Mouse (Mus musculus) kidney, postnatal 36 days (tissue): ENCODE measurements around the gene Rnls.

Experiments
- DNase-seq, 2 experiments: peaks; one replicate each; pipeline ENCODE4 v3.0.0; 2021 to 2022; ENCODE audit warnings: mixed read lengths in 2 of 2

Gene Rnls

DNA sequence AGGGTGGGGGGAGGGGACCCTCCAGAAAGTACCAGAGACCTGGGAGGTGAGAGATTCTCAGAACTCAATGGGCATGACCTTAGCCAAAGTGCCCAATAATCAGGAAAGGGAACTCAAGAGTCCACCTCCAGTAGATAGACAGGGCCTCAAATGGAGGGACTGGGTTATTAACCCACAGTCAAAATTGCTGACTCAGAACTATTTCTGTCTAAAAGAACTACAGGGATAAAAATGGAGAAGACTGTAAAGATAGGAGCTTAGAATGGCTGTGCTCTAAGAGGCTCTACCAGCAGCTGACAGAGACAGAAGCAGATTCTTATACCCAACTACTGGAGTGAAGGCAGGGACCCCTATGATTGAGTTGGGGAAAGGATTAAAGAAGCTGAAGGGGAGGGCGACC, 132.9 kb downstream of the Rnls start:
- DNase-seq: no peak

DNA sequence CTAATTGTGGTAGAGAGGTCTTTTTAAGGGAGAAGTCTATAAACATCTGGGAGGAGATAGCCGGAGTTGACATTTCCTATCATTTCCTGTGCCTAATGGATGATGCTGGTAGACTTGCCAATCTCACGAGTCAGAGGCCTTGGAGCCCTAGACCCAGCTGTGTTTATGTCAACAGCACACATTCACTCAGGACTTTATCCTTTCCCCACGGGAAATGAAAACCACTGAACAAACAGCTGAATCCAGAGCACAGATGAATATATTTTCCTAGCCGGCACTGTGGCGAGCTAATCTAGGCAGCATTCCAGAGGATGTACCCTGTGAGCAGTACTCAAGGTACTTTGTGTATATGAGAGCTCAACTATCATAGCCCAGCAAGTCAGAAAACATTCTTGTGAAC, 138.2 kb downstream of the Rnls start:
- DNase-seq: no peak

DNA sequence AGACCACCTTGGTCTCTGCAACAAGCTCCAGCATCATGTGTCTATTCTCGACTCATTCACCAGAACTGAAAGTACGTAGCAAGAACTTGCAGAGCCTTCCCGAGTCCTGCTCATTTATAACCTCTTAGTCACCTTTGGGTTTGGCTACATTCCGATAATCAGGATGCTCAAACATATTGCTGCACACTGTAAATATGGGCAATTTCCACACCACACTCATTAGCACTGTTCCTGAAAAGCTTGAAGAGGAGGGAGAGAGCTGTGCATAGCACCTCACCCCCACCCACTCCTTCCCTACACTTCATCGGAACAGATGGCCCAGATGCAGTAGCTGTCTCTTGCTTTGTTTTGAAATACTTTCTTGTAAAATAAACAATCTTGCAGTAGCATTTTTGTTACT, 139.9 kb downstream of the Rnls start:
- DNase-seq: no peak

DNA sequence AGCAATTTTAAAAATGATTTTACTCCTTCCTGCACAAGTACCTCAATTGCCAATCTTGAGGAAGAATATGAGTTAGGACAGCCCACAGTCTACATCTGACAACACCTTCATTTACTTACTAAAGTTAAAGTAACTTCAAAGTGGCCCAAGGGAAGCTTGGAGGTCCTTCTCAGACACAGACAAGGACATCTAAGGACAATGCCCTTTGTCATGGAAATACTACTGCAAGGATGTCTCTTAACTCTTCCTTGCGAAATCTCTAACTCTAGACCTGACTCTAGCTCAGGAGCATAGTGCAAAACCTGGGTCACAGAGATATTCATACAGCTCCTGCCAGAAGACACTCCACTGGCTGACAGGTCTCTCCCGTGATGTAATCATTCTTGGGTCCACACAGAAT, 147.9 kb downstream of the Rnls start:
- no peak for DNase-seq

DNA sequence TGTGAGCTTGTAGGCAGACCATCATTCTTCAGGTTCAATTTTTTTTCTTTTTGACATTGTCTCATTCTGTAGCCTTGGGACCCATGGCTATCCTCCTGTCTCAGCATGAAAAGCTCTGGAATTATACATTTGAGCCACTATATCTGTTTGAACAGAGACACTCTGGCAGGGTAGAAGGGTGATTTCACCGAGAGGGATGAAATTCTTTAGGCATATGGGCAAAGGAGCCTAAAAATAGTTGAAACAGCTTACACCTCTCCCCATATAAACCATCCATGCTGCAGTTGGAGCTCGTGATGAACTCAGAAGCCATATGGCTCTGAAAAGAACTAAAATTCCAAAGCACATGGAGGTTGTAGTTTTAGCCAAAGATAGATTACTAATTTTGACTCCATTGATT, 151.7 kb downstream of the Rnls start:
- DNase-seq: no peak

DNA sequence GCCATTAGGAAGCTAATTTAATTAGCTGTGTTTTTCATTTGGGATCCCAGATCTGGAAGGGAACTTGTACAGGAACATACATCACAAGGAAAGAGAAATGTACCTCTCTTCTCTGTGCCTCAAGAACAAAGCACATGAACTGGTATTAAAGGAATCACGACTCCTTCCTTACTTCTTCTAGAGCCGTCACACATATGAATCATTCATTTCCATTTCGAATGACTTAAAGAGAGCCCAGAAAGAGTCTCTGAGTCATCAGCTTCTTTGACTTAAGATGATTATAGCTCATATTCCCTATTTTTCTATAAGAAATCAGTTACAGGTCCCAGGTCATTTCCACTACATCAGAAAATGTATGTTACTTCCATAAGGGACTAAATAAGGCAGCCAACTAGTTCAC, 159.2 kb downstream of the Rnls start:
- no peak for DNase-seq

DNA sequence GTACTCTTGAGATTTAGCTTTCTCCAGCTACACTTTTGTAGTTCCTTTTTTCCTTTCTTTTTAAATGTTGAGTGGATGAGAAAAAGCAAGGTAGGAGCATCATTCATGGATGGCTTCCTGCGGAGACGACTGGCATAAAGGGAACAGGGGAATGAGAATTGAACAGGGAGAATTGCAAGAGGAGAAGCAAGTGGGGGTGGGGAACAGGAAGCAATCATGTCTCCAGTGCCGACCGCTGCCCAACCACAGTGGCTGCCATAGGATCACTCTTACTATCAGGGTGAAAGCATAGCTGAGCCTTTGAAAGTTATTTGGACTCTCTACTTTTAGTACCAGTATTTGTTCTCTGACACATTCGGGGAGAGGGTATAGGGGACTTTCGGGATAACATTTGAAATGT, 160.8 kb downstream of the Rnls start:
- DNase-seq: no peak

DNA sequence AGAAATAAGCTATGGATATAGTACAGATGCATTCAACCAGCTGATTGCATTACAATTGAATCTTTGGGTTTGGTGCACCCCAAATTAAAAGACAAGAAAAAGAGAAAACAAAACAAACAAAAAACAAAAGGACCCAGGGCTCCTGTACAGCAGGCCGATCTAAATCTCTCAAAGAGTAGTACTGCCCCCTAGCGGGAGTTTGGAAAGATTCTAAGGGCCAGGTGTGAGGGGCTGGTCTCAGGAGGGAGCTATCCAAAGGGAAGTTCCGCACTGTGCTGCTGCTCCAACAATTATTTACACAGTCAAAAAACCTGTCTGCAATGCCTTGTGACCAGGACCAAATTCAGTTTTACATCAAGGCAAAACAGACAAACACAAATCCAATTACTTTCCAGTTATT, 165.1 kb downstream of the Rnls start:
- DNase-seq: peak; percentile 78 to 82

DNA sequence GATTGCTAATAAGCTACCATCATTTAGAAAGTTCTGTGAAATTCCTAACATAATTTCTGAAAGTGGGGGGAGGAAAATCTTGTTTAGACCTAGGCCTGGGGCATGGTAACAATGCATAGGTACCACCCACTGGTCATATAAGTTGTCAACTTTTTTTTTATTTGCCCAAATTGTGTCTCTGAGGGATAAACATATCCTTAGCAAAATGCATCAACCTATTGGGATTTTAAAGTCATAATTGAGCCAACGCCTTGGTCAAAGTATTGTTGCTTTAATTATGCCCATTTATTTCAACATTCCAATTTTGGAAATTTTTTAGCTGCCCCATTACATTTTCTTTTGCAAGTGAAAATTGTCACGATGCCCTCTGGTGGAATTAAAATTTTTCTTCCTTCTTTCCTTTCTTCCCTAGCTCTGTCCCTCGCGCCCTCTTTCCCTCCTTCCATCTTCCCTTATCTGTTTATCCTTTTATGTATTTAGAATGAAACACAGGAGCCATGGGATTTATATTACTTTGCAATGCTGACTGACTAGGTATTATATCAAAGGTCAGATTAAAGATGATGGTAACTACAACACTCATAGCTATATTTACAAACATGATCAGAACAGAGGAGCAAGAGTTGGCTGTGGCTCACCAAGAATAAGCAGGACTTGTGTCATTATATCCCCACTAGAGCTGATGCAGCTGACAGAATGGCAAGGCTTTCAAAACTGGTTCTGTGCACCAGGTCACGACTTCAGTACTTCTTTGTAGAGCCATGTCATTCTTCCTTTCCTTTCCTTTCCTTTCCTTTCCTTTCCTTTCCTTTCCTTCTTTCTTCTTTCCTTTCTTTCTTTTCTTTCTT, 166.0 kb downstream of the Rnls start:
- peak in 1 of 2 experiments; percentile 9 for DNase-seq

DNA sequence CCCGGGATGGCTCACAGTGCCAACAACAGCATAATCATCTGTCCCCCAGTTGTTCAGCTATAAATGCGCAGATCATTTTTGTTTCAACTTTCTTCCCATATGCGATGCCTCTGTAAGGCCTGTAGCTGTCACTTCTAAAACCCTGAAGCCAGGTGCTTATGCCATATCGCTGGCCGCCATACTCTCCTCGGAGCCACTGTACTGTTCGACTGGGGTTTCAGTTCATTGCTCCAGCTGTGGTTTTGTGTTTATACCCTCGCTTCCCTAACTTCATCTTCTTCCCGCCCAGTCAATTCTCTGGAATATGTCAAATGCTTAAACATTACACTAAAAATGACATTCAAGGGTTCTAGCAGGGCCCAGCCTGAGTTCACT, 167.1 kb downstream of the Rnls start:
- DNase-seq: no peak

DNA sequence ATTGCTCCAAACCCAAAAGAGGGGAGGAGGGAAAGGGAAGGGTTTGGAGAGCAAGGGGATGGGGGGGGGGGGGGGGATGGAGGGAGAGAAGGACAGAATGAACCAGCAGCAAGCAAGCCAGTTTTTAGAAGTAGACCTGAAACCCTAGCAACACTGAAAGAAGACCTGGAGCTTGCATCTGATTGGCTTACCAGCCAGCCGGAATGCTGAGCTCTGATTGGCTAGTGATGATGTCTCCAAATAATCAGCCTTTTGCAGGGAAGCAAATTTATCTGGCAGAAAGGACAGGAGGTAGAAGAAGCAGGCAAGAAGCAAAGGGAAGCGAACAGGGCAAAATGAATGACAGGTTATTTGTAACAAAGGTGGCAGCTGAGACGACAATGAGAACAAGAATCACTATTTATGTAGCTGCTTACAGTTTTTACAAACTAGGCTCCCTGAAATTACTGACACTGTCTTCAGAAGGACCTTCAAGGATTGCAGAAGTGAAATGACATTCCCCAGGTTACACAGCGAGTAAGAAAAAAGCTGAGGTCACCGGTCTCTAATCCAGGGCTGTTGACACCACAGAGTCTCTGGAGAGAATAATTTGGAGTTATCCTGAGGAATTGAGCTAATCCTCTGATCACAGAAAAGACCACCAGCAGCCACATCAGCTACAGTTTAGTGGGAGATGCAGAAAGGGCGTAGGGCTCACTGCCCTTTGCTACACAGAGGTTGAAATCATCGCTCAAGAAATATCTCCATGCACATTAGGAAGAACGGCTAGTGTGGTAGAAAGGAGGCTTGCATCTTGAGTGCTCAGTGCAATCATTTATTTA, 167.7 kb downstream of the Rnls start:
- peak; percentile 56 to 72 for DNase-seq

DNA sequence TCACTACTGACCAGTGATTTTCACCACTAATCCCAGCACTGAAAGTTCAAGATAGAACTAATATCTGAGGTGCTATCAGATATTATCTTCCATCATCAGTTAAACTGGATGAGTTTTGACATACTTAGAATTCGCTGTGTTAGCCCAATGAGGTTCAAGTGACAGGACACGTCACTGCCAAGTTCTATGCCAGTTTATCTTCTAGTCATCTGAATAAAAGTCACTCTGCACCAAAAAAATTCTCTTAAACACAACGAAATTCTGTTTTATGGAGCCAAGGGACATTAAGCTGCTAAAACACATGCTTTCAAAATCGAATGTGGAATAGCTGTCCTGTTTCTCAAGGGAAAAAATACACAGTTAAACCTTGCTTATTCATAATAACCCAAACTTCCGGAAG, 168.3 kb downstream of the Rnls start:
- DNase-seq: peak in 1 of 2 experiments; percentile 4

DNA sequence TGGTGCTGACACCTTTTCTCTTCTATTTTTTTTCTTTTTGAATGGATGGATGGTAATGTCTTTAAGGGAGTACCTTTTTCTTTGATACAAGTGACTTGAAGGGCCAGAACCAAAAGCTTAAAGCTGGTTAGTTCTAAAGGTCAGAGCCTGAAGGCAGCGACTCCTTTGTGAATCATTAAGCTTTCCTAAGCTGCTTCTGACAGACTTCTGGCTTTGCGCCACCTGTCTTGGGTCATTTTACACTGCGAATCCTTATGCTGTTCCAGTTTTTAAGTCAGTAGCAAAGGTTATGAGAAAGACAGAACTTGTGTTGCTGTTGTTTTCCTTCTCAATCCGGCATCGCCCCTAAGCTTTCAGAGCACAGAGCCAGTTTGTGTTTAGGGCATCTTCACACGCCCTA, 168.8 kb downstream of the Rnls start:
- peak; percentile 91 to 94 for DNase-seq

DNA sequence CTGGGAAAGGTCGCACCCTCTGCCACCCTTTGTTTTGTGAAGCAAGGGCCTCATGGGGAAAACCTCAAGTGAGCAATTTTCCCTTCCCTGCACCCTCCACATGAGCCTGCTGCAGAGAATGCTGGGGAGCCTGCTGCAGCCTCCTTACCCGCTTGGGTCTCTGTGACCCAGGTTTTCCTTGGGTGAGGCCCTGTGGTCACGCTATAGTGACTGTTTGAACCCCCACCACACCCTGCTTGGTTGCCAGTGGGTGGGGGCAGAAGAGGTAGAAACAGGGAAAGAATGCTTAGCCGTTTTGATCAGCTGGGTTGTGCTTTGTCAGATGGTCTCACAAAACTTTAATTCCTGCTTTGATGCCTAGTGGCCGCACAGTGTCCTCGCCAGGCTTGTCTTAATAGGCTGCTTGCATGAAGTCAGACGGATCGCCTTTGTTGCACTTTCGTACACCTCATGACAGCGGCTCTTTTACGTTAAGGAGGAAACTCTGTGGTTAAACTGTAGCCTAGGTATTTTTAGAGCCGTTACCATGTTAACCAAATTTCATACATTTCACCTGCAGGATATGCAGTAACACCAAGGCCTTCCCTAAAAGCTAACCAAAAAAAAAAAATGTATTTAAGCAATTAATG, 169.4 kb downstream of the Rnls start:
- DNase-seq: peak; percentile 6 to 25

DNA sequence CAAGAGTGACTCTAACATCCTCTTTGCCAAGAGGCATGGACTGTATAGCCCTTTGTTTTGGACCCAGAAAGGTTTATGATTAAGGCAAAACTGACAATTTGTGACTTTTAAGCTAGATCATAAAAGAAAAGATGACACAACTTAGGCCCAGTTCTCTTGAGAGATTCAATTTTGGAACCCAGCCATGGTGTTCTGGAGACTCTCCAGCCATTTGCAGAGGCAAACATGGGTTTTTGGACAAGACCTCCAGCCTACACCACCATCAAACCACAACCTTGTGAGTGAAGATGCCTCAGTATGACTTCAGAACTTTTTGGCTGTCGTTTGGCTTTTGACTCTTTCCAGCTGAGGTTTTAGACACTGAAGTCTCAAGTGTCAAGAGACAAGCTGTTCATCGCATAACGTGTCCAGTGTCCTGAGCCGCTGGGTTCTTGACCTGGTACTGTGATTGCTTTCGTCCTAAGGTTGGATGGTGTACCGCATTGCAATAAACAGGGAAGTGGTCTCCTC, 174.2 kb downstream of the Rnls start:
- peak in 1 of 2 experiments; percentile 15 for DNase-seq

DNA sequence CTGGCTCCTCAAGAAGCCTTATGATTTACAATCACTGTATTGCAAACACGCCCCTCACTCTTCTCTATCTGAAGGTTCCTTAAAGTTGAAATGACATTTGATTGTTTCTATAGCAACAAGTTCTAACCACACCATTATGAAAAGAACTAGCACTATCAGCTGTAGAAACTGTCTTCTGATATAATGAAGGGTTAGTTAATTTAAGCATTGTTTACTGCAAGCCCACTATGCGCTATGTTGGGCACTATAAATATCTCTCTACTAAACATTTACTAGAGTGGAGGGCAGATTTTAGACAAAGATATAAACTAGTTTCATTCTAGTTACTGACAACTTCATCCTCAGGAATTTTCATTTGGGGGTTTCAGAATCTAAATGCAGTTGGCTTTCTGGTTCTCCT, 182.4 kb downstream of the Rnls start:
- no peak for DNase-seq

DNA sequence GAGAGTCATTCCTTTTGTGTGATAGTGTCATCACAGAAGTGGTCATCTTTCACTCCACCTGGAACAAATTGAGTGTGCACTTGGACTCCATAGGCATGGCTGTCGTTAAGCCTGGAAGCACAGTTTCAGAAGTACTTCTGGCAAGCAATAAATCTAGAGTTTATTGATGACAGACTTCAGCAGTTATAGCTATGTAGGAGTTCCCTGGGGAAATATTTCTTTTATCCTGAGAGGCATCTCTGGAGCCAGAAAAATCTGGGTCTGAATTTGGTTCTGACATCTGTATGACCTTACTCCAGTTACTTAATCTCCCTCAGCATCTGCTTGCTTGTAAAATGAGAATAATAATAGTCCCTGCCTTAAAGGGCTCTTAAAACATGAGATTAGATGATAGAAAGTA, 184.1 kb downstream of the Rnls start:
- DNase-seq: no peak

DNA sequence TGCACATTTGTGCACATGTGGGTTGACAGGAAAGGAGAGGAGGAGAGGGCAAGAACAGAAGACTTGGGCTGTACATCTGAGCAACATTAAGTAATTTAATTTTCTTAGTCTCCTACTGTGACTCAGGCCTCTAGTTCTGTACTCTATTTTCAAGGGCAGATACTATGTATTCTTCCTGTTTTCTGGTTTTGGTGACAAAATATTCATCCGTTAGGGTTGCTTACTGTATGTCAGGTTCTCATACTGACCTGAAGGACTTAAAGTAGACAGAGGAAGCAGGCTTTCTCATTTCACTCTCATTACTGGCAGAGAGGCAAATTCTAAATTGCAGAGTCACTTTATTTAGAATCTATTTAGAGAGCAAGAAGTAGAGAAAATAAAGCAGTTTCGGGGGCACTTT, 186.7 kb downstream of the Rnls start:
- DNase-seq: no peak

DNA sequence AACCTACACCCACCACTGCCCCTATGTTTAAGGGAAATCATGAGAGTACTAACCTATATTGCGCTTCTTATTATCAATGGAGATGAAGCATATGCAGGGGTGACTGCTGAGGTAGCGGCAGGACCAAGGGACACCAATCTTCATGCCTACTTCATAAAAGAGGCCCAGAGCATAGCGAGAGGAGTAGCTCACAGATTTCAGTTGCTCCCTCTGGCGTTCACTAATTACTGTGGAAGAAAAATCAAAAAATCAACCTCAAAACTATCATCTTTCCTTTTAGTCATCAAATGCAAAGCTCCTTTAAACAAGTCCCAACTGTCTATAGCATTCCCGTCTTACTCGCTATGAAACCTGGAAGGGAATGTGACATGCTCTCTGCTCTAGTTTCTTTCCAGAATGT, 189.7 kb downstream of the Rnls start:
- no peak for DNase-seq

DNA sequence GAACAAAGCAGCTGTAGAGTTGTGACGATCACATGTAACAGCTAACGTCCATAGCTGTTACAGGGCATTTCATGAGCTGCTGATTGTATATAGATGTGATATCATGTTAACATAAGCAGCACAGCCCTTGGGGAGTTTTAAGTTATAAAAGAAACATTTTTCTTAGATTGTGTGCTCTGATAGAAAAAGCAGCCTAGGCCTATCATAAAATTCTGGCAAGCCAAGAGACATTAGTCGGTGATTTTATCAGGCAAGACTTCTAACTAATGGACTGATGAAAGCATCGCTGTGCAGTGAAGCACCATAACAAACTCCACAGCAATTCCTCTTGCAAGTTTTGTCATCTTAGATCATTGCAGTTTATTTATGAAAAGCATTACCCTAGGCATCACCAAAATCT, 190.9 kb downstream of the Rnls start:
- no peak for DNase-seq

DNA sequence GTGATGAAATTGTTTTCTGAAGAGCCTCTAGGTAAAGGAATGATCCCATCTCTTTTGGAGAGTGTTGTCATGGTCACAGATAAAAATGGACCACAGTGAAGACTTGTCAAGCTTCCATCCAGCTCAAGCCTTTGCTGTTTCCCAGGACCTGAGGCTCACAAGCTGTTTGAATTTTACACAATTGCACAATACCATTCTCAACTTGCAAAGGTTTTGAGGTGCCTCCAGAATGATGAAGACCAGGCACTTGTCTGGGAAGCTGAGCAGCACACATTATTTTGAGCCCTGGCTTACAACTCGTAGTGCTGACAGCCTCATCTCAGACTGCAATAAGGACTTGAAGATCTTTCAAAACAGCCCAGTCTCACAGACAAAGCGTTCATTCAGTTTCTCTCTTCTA, 200.0 kb downstream of the Rnls start:
- no peak for DNase-seq

DNA sequence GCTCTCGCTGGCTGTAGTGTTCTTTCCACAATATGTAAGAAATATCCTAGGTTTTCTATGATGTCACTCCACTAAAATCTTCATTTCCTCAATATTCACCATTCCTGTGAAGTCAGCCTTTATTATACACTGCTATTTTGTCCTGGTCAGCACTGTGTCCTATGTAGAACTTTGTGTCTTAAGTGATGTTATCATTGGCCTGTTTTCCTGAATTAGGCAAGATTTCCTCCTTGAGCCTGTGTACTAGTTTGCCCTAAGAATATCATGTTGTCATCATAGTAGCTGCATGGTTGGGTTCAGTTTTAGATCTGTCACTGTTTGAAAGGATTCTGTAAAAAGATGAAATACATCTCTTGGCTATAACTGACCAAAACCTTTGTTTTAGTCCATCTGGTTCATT, 203.3 kb downstream of the Rnls start:
- DNase-seq: peak in 1 of 2 experiments; percentile 37

DNA sequence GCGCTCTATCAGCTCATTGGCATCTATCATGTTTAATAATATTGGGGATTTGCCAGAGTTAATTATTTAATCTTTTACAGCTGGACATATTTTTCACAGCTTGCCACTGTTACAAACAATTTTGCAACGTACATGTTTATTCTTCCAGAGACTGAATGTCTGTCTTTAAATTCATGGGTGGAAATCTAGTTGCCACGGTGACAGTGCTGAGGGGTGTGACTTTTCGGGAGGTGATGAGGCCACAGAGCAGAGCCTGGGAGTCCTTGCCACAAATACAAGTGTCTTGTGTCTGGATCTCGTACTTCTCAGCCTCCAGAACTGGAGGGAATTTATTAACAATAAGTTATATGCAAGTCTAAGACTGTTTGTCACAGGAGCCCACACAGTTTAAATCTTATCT, 212.5 kb downstream of the Rnls start:
- no peak for DNase-seq

DNA sequence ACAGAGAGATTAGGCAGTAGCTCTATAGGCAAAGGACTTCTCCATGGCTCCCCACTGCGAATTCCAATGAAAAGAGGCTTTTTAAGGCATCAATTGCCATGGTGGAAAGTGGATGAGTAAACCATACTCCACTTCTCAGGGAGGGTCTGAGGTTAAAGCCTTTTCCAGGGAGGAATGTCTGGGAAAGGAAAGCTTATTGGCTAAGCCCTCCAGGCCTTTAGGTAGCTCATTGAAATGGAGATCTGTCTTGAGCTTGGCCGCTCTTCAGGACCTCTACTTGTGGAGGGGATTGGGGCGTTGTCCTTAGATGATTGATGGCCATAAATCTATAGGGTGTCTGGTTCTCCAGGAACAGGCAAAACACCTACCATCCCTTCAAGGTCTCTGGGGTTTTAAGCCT, 213.2 kb downstream of the Rnls start:
- no peak for DNase-seq
